Comparison of ENCODE assay signal across 12 mouse cellular contexts in the genomic region with DNA sequence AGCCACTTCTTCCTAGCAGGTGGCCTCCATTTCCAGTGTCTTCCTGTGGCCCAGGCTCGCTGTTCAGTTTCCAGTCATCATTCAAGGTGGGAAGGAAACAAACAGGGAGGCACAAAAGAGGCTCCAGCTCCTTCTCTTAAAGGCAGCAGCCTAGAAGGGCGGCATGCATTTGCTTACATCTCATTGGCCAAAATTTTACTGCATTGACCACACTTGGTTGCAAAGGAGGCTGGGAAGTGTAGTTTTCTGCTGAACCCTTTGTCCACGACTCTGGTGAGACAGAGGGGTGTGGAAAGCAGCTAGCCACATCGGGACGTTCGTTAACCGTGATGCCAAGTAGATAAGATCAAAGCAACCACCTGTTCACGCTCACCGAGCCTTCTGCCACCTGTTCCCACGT.
DNase-seq lines count a peak whose midpoint lies in the region; ATAC-seq and TF ChIP-seq lines count a peak whose summit lies in the region.
"Had no signal": no experiment of that assay in that cellular context is flagged by ENCODE, and none has a peak within 500 bp of the region (broad histone marks: within the 10 kb centered on the region; RNA-seq: fewer than 3 reads in every experiment).

No protein-coding gene starts in this region.

- peak overlapping the region in 1 of 2 experiments; percentile 21; a peak in 1 of 4 replicates for H3K4me3 ChIP-seq in ES-E14 (ENCODE audit: insufficient read depth in 1 of 2, low read depth in 1 of 2, low read length in 2 of 2, poor library complexity in 1 of 2, severe bottlenecking in 1 of 2)
- H3K4me3 ChIP-seq in forebrain, embryonic 16.5 days (replicated peaks; ENCODE audit: low read length): no peak overlapping the region
- no peak overlapping the region for H3K4me3 ChIP-seq in midbrain, embryonic 14.5 days (replicated peaks; ENCODE audit: low read depth, low read length)
- H3K4me3 ChIP-seq: erythroblast, embryonic 14.5 days had no signal

- no peak overlapping the region for H3K27ac ChIP-seq in ES-E14 (ENCODE audit: insufficient read depth, low read depth, low read length, poor library complexity, severe bottlenecking)
- no peak overlapping the region for H3K27ac ChIP-seq in forebrain, embryonic 16.5 days (ENCODE audit: low read length)
- peak overlapping the region; percentile 45; the same call in 1 of the 2 replicates for H3K27ac ChIP-seq in midbrain, embryonic 14.5 days (replicated peaks; ENCODE audit: low read depth, low read length)

- in situ Hi-C loops in ES-E14 (cut with MboI; ENCODE audit: low sequenced_read_pairs in 2 of 2, unreplicated experiment in 2 of 2): no loop called here

- peaks cover 5 to 10% of the 10 kb centered on the region in 2 experiments; a peak in 2 of 4 replicates for H3K4me1 ChIP-seq in ES-E14 (ENCODE audit: control insufficient read depth in 2 of 2, insufficient read depth in 2 of 2, low read length in 2 of 2, poor library complexity in 1 of 2)
- H3K4me1 ChIP-seq in forebrain, embryonic 16.5 days (replicated peaks; ENCODE audit: control insufficient read depth, insufficient read depth, low read length): peaks cover 3% of the 10 kb centered on the region; the same call in 1 of the 2 replicates
- H3K4me1 ChIP-seq in midbrain, embryonic 14.5 days (ENCODE audit: control insufficient read depth, insufficient read depth, low read length): peaks cover 9% of the 10 kb centered on the region; the same call in 1 of the 2 replicates

- DNase-seq in 416B (ENCODE audit: low read depth) (peak; percentile 2), ES-E14 (ENCODE audit: low read depth, low spot score) (peak; percentile 48), MN1 (ENCODE audit: low spot score) (no peak)
- peak; percentile 83 for DNase-seq in midbrain, embryonic 14.5 days
- DNase-seq in spleen, postnatal 10 days (ENCODE audit: low spot score in 2 of 2): no peak
- no peak for DNase-seq in ovary, postnatal 14 days (ENCODE audit: low spot score)
- DNase-seq: adrenal gland, postnatal 14 days; cerebellum, adult 8-10 months; kidney, postnatal 25 days; liver, postnatal 0 days had no signal

- H3K4me2 ChIP-seq in forebrain, embryonic 16.5 days (ENCODE audit: low read length): no peak overlapping the region
- no peak overlapping the region for H3K4me2 ChIP-seq in midbrain, embryonic 14.5 days (ENCODE audit: low read length)

- ATAC-seq in forebrain, embryonic 16.5 days: peak; percentile 75; the same call in 1 of the 2 replicates
- no peak for ATAC-seq in midbrain, embryonic 14.5 days (ENCODE audit: low FRiP score, low TSS enrichment)
- ATAC-seq: liver, postnatal 0 days had no signal

- H3K9me3 ChIP-seq in ES-E14 (ENCODE audit: control insufficient read depth, insufficient read depth, low read depth, low read length): no peaks in the 10 kb centered on the region
- no peaks in the 10 kb centered on the region for H3K9me3 ChIP-seq in forebrain, embryonic 16.5 days (ENCODE audit: control insufficient read depth, low read length)
- no peaks in the 10 kb centered on the region for H3K9me3 ChIP-seq in midbrain, embryonic 14.5 days (ENCODE audit: control insufficient read depth, low read length)

- H3K36me3 ChIP-seq in ES-E14 (ENCODE audit: control insufficient read depth, insufficient read depth, low read length, poor library complexity, severe bottlenecking): no peaks in the 10 kb centered on the region
- no peaks in the 10 kb centered on the region for H3K36me3 ChIP-seq in forebrain, embryonic 16.5 days (ENCODE audit: control insufficient read depth, insufficient read depth)
- H3K36me3 ChIP-seq in midbrain, embryonic 14.5 days (ENCODE audit: control insufficient read depth, insufficient read depth, low read length): no peaks in the 10 kb centered on the region

- WGBS in forebrain, embryonic 16.5 days: 37% methylated on average over 10 of the region's 10 CpGs
- 42% methylated on average over 10 of the region's 10 CpGs for WGBS in midbrain, embryonic 14.5 days

- H3K9ac ChIP-seq in ES-E14 (ENCODE audit: insufficient read depth, low read depth, low read length, poor library complexity, severe bottlenecking): no peak overlapping the region
- no peak overlapping the region for H3K9ac ChIP-seq in forebrain, embryonic 16.5 days (replicated peaks; ENCODE audit: low read depth, low read length)
- no peak overlapping the region for H3K9ac ChIP-seq in midbrain, embryonic 14.5 days (replicated peaks; ENCODE audit: low read length)
- H3K9ac ChIP-seq: liver, postnatal 0 days had no signal

- H3K27me3 ChIP-seq in forebrain, embryonic 16.5 days (replicated peaks; ENCODE audit: control insufficient read depth, insufficient read depth, low read length): no peaks in the 10 kb centered on the region
- H3K27me3 ChIP-seq in midbrain, embryonic 14.5 days (ENCODE audit: control insufficient read depth, insufficient read depth, low read length): no peaks in the 10 kb centered on the region

TF ChIP-seq in ES-E14, 5 proteins besides CTCF, POLR2A, EP300 and RAD21:
- peak; percentile 91 for TF ChIP-seq HCFC1 (IDR thresholded peaks at IDR 0.05; ENCODE audit: borderline replicate concordance, insufficient read depth, low read length)
- no peak for TF ChIP-seq ZC3H11A (IDR thresholded peaks at IDR 0.05; ENCODE audit: borderline replicate concordance, low read depth, low read length)
- no peak for TF ChIP-seq MAFK (IDR thresholded peaks at IDR 0.05; ENCODE audit: insufficient read depth, low read depth, low read length)
- no peak for TF ChIP-seq CHD2 (IDR thresholded peaks at IDR 0.05; ENCODE audit: low read depth, low read length)
- TF ChIP-seq ZNF384 (IDR thresholded peaks at IDR 0.05; ENCODE audit: low read depth, low read length): no peak

Comparison
In these comparisons a context has a peak if more than half of its experiments do, and no peak if none do; other contexts are left out.
1. DNase-seq: peak in 416B (single experiment), ES-E14 (single experiment) and midbrain, embryonic 14.5 days (single experiment); none in MN1 (single experiment), spleen, postnatal 10 days (0 of 2) and ovary, postnatal 14 days (single experiment).